Mouse (Mus musculus): ENCODE data around the gene Tgfa. TPM values are rescaled to one million over a fixed set of nuclear protein-coding genes. Genes with fewer than 3 reads are reported as not detected.

Tgfa gene
- 10 to 100 TPM; 38.1 to 42.4 TPM for total RNA-seq (2021)
- long read RNA-seq, experiment 1, full-length matches to known transcripts, result 32 of 52 reads
- long read RNA-seq, experiment 1, partial matches to known transcripts, result 5 of 52 reads
- long read RNA-seq, experiment 1, other reads (novel, unspliced or antisense), result 15 of 52 reads
- long read RNA-seq, experiment 2, full-length matches to known transcripts, result 24 of 38 reads
- long read RNA-seq, experiment 2, partial matches to known transcripts, result 2 of 38 reads
- long read RNA-seq, experiment 2, other reads (novel, unspliced or antisense), result 12 of 38 reads

GRCm38 (mm10) chr6:86194941-86195932 lies at the start of gene Tgfa:
Tgfa (plus strand) TSS chr6:86195223.
- DNase-seq (ENCODE audit: low spot score in 2 of 2), result peak; percentile 59 to 61

GRCm38 (mm10) chr6:86148518-86148917 lies 46.5 kb upstream of the Tgfa start:
- DNase-seq (ENCODE audit: low spot score in 2 of 2), result no peak

GRCm38 (mm10) chr6:86149001-86149400 lies 46.0 kb upstream of the Tgfa start:
- DNase-seq (ENCODE audit: low spot score in 2 of 2), result no peak

GRCm38 (mm10) chr6:86152676-86153075 lies 42.3 kb upstream of the Tgfa start:
- no peak for DNase-seq (ENCODE audit: low spot score in 2 of 2)

- no peak for DNase-seq (ENCODE audit: low spot score in 2 of 2)
These were observed 41.5 kb upstream of the Tgfa start for GRCm38 (mm10) chr6:86153436-86153990.

GRCm38 (mm10) chr6:86154006-86154405 lies 41.0 kb upstream of the Tgfa start:
- DNase-seq (ENCODE audit: low spot score in 2 of 2), result no peak

- DNase-seq (ENCODE audit: low spot score in 2 of 2), result no peak
These were observed 40.5 kb upstream of the Tgfa start for GRCm38 (mm10) chr6:86154481-86154880.

GRCm38 (mm10) chr6:86157253-86158234 lies 37.5 kb upstream of the Tgfa start:
- DNase-seq (ENCODE audit: low spot score in 2 of 2), result no peak

- no peak for DNase-seq (ENCODE audit: low spot score in 2 of 2)
These were observed 34.1 kb upstream of the Tgfa start for GRCm38 (mm10) chr6:86160878-86161277.

- DNase-seq (ENCODE audit: low spot score in 2 of 2), result no peak
These were observed 33.4 kb upstream of the Tgfa start for GRCm38 (mm10) chr6:86161586-86161985.

- DNase-seq (ENCODE audit: low spot score in 2 of 2), result no peak
These were observed 31.0 kb upstream of the Tgfa start for GRCm38 (mm10) chr6:86164028-86164427.

GRCm38 (mm10) chr6:86166426-86166825 lies 28.6 kb upstream of the Tgfa start:
- DNase-seq (ENCODE audit: low spot score in 2 of 2), result no peak

- no peak for DNase-seq (ENCODE audit: low spot score in 2 of 2)
These were observed 27.2 kb upstream of the Tgfa start for GRCm38 (mm10) chr6:86167851-86168250.

- no peak for DNase-seq (ENCODE audit: low spot score in 2 of 2)
These were observed 25.9 kb upstream of the Tgfa start for GRCm38 (mm10) chr6:86169166-86169565.

GRCm38 (mm10) chr6:86176236-86176635 lies 18.8 kb upstream of the Tgfa start:
- DNase-seq (ENCODE audit: low spot score in 2 of 2), result no peak

GRCm38 (mm10) chr6:86176721-86177120 lies 18.3 kb upstream of the Tgfa start:
- DNase-seq (ENCODE audit: low spot score in 2 of 2), result no peak

GRCm38 (mm10) chr6:86177331-86177982 lies 17.6 kb upstream of the Tgfa start:
- DNase-seq (ENCODE audit: low spot score in 2 of 2), result no peak

GRCm38 (mm10) chr6:86180617-86181016 lies 14.4 kb upstream of the Tgfa start:
- no peak for DNase-seq (ENCODE audit: low spot score in 2 of 2)

- no peak for DNase-seq (ENCODE audit: low spot score in 2 of 2)
These were observed 13.0 kb upstream of the Tgfa start for GRCm38 (mm10) chr6:86182016-86182415.

GRCm38 (mm10) chr6:86182626-86183025 lies 12.4 kb upstream of the Tgfa start:
- no peak for DNase-seq (ENCODE audit: low spot score in 2 of 2)
